Mouse (Mus musculus) left cerebral cortex, postnatal 4 days (tissue): ENCODE data around the gene Zfyve21. TPM values are rescaled to one million over a fixed set of nuclear protein-coding genes. Genes with fewer than 3 reads are reported as not detected.

ENCODE experiments used
- DNase-seq: peaks from one replicate; pipeline ENCODE4 v3.0.0-alpha.2; 2022
- intact Hi-C: fragments of 180-260 bp; cut with DNase I; formaldehyde crosslinking; loops from one replicate; pipeline ENCODE4 v1.15.1; 2025
- total RNA-seq, 2 experiments: library from RNA; stranded (reverse); gene quantifications; 2 replicates each; pipeline ENCODE4 v1.2.3; 2021

The Zfyve21 gene
- total RNA-seq, 2 experiments from 2014 or later = 11.6 to 12.6 TPM

- intact Hi-C loops = no loop called here
- DNase-seq = no peak
These were observed 15.5 kb upstream of the Zfyve21 start for GRCm38 (mm10) chr12:111798493-111798892.

- intact Hi-C loops = no loop called here
- DNase-seq = no peak
These were observed 13.3 kb upstream of the Zfyve21 start for GRCm38 (mm10) chr12:111800459-111801183.

GRCm38 (mm10) chr12:111803538-111803937 lies 10.4 kb upstream of the Zfyve21 start:
- DNase-seq = no peak
- intact Hi-C loops = no loop called here

- intact Hi-C loops = no loop called here
- no peak for DNase-seq
These were observed 5.2 kb upstream of the Zfyve21 start for GRCm38 (mm10) chr12:111808775-111809174.

- peak; percentile 93 for DNase-seq
- intact Hi-C loops = no loop called here
These were observed 4.2 kb upstream of the Zfyve21 start for GRCm38 (mm10) chr12:111809762-111810161.

- intact Hi-C loops = no loop called here
- DNase-seq = no peak
These were observed 1.9 kb upstream of the Zfyve21 start for GRCm38 (mm10) chr12:111812075-111812474.

- DNase-seq = no peak
- intact Hi-C loops = no loop called here
These were observed 1.4 kb upstream of the Zfyve21 start for GRCm38 (mm10) chr12:111812611-111813010.

GRCm38 (mm10) chr12:111813111-111813765 lies 732 bp upstream of the Zfyve21 start:
- intact Hi-C loops = no loop called here
- no peak for DNase-seq

GRCm38 (mm10) chr12:111814769-111815762 lies 1.1 kb downstream of the Zfyve21 start:
- DNase-seq = no peak
- intact Hi-C loops = no loop called here

- DNase-seq = no peak
- intact Hi-C loops = no loop called here
These were observed 2.6 kb downstream of the Zfyve21 start for GRCm38 (mm10) chr12:111816528-111816927.

- intact Hi-C loops = no loop called here
- no peak for DNase-seq
These were observed 3.0 kb downstream of the Zfyve21 start for GRCm38 (mm10) chr12:111816967-111817366.

GRCm38 (mm10) chr12:111817991-111818390 lies 4.0 kb downstream of the Zfyve21 start:
- intact Hi-C loops = no loop called here
- no peak for DNase-seq

GRCm38 (mm10) chr12:111819936-111820335 lies 6.0 kb downstream of the Zfyve21 start:
- no peak for DNase-seq
- intact Hi-C loops = no loop called here

- DNase-seq = no peak
- intact Hi-C loops = no loop called here
These were observed 6.7 kb downstream of the Zfyve21 start for GRCm38 (mm10) chr12:111820708-111821107.

GRCm38 (mm10) chr12:111821931-111822330 lies 8.0 kb downstream of the Zfyve21 start:
- DNase-seq = peak; percentile 32
- intact Hi-C loops = no loop called here

GRCm38 (mm10) chr12:111827556-111827955 lies 13.6 kb downstream of the Zfyve21 start:
- DNase-seq = no peak
- intact Hi-C loops = no loop called here

- intact Hi-C loops = no loop called here
- DNase-seq = peak; percentile 26
These were observed 15.5 kb downstream of the Zfyve21 start for GRCm38 (mm10) chr12:111829447-111829846.

- peak; percentile 58 for DNase-seq
- intact Hi-C loops = no loop called here
These were observed 16.0 kb downstream of the Zfyve21 start for GRCm38 (mm10) chr12:111829954-111830353.

GRCm38 (mm10) chr12:111830375-111830774 lies 16.4 kb downstream of the Zfyve21 start:
- no peak for DNase-seq
- intact Hi-C loops = no loop called here

GRCm38 (mm10) chr12:111832643-111833042 lies 18.7 kb downstream of the Zfyve21 start:
- intact Hi-C loops = no loop called here
- DNase-seq = no peak

- intact Hi-C loops = no loop called here
- DNase-seq = no peak
These were observed 19.5 kb downstream of the Zfyve21 start for GRCm38 (mm10) chr12:111833457-111833856.
